Mouse (Mus musculus) cerebellum, postnatal 25 days (tissue): ENCODE measurements at regions not wholly inside any gene's neighbourhood (a gene's known extent, or its start where the extent isn't known, plus 50 kb on each side); places are given as distances from the start of the nearest gene placed in this dataset.

Experiments used
- DNase-seq, 2 experiments: peaks; one replicate each; pipeline ENCODE4 v3.0.0; 2021; ENCODE audit warnings: mixed read lengths in 2 of 2

DNA sequence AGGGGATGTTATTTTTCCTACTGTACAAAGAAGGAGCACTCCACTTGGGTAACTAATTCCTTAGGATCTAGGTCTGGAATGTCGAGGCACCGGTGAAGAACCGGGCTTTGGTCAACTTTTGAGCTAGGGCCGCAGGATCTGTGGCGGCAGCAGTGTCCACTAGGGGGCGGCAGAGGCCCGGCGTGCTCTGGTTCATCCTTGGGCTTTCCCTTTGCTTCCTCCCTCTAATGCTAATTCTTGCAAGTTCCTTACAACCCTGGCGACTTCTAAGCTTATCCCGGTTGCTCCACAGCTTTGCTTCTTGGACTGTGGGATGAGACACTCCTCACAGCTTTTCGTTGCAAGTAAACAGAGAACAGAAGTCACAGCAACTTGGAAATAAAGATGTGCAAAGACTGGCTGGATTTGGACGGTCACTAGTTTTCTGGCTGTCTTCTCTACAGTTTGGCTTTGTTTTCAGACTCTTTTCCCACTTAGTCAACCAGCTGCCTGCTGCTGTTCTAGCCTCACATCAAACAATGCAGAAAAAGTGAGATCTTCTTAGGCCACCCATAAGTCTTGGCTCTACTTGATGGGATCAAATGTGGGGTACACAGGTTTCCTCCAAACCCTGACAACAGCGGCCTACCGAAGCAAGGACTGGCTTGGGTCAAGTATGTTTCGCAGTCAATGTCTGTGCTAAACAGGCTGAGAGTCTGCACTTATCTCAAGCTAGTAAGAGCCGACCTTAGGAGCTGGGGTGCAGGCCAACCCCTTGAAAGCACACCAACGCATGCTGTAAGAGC lies 51.2 kb upstream of the Tmem72 start:
- DNase-seq = peak; percentile 79 to 89

GRCm38 (mm10) chr6:116774954-116775675 lies 58.4 kb upstream of the Tmem72 start:
- DNase-seq = peak; percentile 9 to 40

- DNase-seq = no peak
These were observed 70.0 kb upstream of the Tmem72 start for GRCm38 (mm10) chr6:116786553-116787335.

DNA sequence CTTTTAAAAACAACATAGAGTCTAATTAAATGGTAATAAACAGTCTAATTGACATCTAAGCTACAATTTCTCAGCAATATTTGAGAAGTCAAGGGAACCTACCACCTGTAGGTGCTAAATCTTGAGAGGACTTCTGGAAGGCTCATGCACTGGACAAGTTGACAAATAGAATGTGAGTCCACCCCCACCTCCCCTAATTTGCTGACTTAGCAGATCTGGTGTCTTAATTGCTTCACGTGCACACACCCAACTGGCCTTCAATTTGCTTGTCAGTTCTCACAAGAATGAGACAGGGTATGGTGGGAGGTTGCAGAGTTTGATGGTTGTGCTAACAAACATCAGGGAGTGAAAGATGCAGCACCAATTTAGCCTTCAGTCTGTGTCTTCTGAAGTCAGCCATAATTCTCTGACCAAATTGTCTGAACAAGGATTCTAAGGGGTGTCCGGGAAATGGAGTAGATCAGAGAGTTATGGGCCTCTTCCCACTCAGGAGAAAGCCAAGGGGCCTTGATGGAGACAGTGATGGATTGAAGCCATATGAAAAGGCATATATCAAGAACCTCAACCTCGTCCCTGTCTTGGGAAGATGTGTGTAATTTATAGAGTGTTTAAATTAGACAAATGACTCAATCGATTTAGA lies 76.7 kb upstream of the Tmem72 start:
- no peak for DNase-seq

GRCm38 (mm10) chr6:116793961-116794336 lies 77.2 kb upstream of the Tmem72 start:
- no peak for DNase-seq

DNA sequence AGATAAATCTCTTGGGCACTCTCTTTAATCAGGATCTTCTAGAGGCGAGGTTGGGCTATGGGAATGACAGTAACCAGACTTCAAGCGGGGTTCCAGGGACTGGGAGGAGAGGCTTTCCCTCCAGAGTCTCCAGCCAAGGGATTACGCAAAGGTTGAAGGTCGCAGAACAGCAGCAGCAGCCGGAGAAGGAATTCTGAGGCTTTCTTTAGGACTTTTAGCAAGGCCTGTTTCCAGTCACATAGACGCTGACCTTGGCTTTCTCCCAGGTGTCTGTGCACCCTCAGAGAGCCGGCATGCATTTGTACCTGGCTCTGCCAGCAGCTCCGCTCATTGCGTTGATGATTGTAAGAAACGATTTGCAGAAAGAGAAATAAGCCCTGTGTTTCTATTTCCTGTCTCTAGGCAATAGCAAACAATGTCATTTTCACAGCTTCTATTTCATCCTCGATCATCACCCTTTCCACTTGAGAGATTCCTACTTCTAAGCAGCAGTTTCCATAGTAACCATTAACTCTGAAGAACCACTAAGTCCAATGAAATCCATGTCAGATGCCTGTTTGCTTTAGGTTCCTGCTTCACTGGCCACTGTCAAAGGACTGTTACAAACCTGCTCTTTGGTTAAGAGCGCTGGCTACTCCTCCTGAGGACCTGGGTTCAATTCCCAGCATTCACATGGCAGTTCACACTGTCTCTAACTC lies 104.7 kb upstream of the Tmem72 start:
- peak in 1 of 2 experiments; percentile 3 for DNase-seq

DNA sequence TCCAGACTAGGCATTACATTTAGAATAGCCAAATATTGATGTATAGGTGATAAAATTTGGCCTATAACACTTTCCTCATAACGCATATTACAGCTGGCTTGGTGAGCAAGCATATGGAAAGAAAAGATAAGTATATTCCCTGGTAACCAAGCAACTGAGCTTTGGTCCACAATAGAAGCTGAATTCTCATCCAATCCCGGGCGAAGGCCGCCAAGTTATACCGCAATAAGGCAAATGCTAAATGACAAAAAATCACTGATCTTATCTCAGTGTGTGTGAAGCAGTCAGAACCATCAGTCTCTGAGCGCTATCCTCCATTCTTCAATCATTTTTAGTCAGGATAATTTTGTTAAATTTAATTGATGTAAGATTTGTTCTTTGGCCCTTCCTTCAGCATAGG lies 105.9 kb upstream of the Tmem72 start:
- DNase-seq = no peak

DNA sequence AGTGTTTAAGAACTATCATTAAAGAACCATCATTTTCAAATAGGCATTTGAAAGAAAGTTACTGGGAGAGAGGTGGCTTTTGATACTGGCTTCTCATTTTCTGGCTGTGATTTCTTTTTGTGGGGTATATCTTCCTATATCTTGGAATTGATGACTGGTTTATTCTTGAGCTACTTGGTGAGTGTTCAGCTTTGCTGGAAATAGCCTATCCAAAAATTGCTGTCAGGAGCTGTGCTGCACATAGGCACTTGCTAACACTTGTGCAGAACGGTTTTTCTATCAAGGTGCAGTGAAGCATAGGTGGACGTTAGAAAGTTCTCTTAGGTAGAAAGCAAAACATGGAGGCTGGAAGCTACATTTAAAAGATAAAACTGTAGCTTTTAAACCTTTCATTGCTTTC lies 108.9 kb upstream of the Tmem72 start:
- no peak for DNase-seq

DNA sequence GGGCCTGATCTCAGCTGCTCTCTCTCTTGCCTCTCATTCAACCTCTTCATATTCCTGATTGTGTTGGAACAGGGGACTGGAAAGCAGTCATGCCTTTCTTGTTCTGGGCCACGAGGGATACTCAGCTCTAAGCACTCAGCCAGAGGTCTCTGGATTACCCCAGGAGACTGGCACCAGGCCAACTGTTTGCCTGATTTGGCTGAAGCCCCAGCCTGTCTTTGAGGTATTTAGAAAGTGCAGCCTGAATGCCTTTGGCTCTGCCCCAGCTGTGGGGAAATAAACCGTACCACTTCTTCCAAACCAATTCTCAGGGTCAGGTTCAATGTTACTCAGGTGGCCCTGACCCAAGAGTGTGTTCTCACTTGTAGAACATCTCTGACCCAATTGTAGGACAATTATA lies 112.6 kb upstream of the Tmem72 start:
- DNase-seq = peak; percentile 10 to 41

DNA sequence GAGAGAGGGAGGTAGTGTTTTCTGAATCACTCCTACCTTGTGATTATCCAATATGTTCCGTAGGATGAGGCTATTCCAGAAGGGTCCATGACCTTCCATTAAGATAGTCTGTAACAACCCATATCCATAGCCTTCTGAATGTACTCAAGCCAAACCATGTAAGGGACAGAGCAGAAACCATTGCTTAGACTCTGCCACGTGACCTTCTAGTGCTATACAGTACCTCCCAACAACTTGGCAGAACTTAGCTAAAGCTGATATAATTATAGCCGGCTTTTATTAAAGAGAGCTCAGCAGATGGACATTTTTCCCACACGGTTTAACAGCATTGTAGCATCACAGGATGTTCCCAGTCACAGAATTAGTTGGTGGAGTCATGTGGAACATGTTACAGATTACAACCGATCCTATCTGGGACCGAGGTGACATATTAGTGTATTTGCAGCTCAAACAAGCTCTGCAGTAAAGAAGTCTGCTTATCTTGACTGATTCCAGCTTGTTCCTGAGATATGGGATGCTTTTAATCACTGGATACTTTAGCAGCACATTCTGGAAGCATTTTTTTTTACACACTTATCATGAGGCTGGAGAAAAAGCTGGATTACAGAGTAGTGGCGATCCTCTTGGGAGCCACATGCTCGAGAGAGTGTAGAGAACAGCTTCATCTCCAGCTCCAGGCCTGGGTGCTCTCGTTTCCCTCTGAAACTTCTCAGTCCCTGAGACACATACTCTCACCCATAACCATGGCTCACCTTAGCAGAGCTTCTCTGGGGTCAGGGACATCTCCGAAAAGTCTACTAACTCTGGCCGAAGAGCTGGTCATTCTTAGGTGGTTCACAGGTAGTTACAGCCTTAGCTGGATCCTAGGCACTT lies 129.5 kb upstream of the Tmem72 start:
- no peak for DNase-seq

- no peak for DNase-seq
These were observed 131.9 kb upstream of the Tmem72 start for GRCm38 (mm10) chr6:116848538-116849093.

- DNase-seq = no peak
These were observed 137.3 kb upstream of the Tmem72 start for GRCm38 (mm10) chr6:116854029-116854428.

GRCm38 (mm10) chr6:116856093-116856492 lies 139.4 kb upstream of the Tmem72 start:
- DNase-seq = no peak

DNA sequence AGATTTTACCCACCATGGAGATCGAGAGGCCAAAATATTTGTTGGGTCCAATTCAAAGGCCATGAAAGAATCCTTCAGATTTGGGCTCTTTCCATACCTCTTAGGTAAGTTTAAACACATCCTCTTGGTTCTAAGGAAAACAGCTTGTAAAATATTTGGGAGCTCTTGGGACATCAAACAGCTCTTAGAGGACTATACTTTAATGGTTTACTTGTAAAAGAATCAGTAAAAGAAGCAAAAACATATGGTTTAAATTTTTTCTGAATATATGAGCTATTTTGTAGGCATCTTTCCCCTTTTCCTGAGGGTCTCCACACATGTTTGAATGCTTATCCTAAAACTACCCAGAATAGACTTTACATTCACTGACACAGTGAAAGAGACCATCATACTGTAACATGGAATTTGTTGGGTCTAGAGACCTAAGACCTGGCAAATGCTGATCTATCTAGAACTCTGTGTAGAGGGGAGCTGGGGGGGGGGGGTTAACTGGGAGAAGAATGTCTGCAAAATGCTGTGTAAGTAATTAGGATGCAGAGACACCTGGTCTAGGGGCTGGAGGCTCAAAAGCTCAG lies 140.3 kb upstream of the Tmem72 start:
- no peak for DNase-seq

GRCm38 (mm10) chr6:116863130-116863529 lies 146.4 kb upstream of the Tmem72 start:
- DNase-seq = no peak

DNA sequence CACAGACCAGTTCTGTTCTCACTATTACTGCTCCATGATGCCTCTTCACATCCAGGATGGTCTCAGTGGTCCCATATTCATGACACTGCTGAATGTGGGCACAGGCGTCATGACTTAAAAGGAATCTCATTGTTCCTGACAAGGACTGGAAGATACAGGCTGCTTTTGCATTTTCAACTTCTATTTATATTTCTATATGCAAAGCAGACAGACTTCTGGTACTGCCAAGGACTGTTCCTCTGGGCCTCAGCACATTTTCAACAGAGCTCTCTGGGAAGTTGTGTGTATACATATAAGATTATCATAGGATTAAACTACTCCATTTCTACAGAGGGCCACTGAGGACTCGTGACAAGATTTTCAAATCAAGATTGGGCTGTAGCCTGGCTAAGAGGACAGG lies 146.9 kb upstream of the Tmem72 start:
- DNase-seq = no peak

GRCm38 (mm10) chr6:116893299-116893698 lies 176.6 kb upstream of the Tmem72 start:
- DNase-seq = no peak

GRCm38 (mm10) chr6:116894252-116894651 lies 177.5 kb upstream of the Tmem72 start:
- DNase-seq = no peak

GRCm38 (mm10) chr6:116895114-116895513 lies 178.4 kb upstream of the Tmem72 start:
- peak; percentile 77 to 85 for DNase-seq

GRCm38 (mm10) chr6:116896132-116896630 lies 179.5 kb upstream of the Tmem72 start:
- no peak for DNase-seq
